Mouse (Mus musculus): ENCODE results near the gene Slc6a2. TPM values are rescaled to one million over a fixed set of nuclear protein-coding genes. Genes with fewer than 3 reads are reported as not detected.

Gene Slc6a2
- polyA plus RNA-seq, 1 experiment from 2014 or later = 0.16 TPM

- 25% methylated on average over 12 of the region's 12 CpGs for WGBS
- ATAC-seq (ENCODE audit: insufficient read depth) (peak; percentile 87), DNase-seq (peak; percentile 80)
- TF ChIP-seq CTCF (IDR thresholded peaks at IDR 0.05; ENCODE audit: low read depth) = no peak
- no peak overlapping the region for H3K9ac ChIP-seq
- no peak overlapping the region for H3K4me2 ChIP-seq
- no peaks in the 10 kb centered on the region for H3K4me1 ChIP-seq (ENCODE audit: insufficient read depth)
- H3K36me3 ChIP-seq (ENCODE audit: insufficient read depth) = no peaks in the 10 kb centered on the region
- no peaks in the 10 kb centered on the region for H3K9me3 ChIP-seq (ENCODE audit: low read depth, low read length)
- H3K4me3 ChIP-seq (ENCODE audit: low read depth, low read length) = no peak overlapping the region
- no peaks in the 10 kb centered on the region for H3K27me3 ChIP-seq (ENCODE audit: insufficient read depth, low read length)
- no peak overlapping the region for H3K27ac ChIP-seq (ENCODE audit: low read depth)
Measured at GRCm38 (mm10) chr8:92950639-92951371, 9.1 kb upstream of the Slc6a2 start.

- no peak for ATAC-seq (ENCODE audit: insufficient read depth)
- TF ChIP-seq CTCF (IDR thresholded peaks at IDR 0.05; ENCODE audit: low read depth) = no peak
- H3K4me1 ChIP-seq (ENCODE audit: insufficient read depth) = no peaks in the 10 kb centered on the region
- peak; percentile 70 for DNase-seq
- H3K4me2 ChIP-seq = no peak overlapping the region
- peaks cover 4% of the 10 kb centered on the region; the same call in 1 of the 2 replicates for H3K27me3 ChIP-seq (ENCODE audit: insufficient read depth, low read length)
- no peaks in the 10 kb centered on the region for H3K36me3 ChIP-seq (ENCODE audit: insufficient read depth)
- H3K9ac ChIP-seq = no peak overlapping the region
- H3K4me3 ChIP-seq (ENCODE audit: low read depth, low read length) = no peak overlapping the region
- H3K9me3 ChIP-seq (ENCODE audit: low read depth, low read length) = no peaks in the 10 kb centered on the region
- H3K27ac ChIP-seq (ENCODE audit: low read depth) = no peak overlapping the region
- WGBS = 55% methylated on average over 5 of the region's 5 CpGs
Measured at GRCm38 (mm10) chr8:92954044-92954443, 5.8 kb upstream of the Slc6a2 start.

GRCm38 (mm10) chr8:92960451-92960911 lies 602 bp downstream of the Slc6a2 start:
- Histone ChIP-seq H3K27ac (ENCODE audit: low read depth) (no peak overlapping the region), H3K27me3 (ENCODE audit: insufficient read depth, low read length) (peaks cover 52% of the 10 kb centered on the region), H3K36me3 (ENCODE audit: insufficient read depth) (no peaks in the 10 kb centered on the region), H3K4me1 (ENCODE audit: insufficient read depth) (no peaks in the 10 kb centered on the region), H3K9ac (no peak overlapping the region), H3K4me2 (peak overlapping the region; percentile 78), H3K9me3 (ENCODE audit: low read depth, low read length) (no peaks in the 10 kb centered on the region), H3K4me3 (ENCODE audit: low read depth, low read length) (peak overlapping the region; percentile 43)
- under 1% methylated on average over 42 of the region's 42 CpGs for WGBS
- TF ChIP-seq CTCF (IDR thresholded peaks at IDR 0.05; ENCODE audit: low read depth) = no peak
- peak; percentile 38 for DNase-seq
- peak; percentile 69 for ATAC-seq (ENCODE audit: insufficient read depth)

- Histone ChIP-seq H3K36me3 (ENCODE audit: insufficient read depth) (no peaks in the 10 kb centered on the region), H3K9ac (no peak overlapping the region), H3K9me3 (ENCODE audit: low read depth, low read length) (no peaks in the 10 kb centered on the region), H3K4me2 (peak overlapping the region; percentile 78), H3K27me3 (ENCODE audit: insufficient read depth, low read length) (peaks cover 52% of the 10 kb centered on the region), H3K4me3 (ENCODE audit: low read depth, low read length) (peak overlapping the region; percentile 43), H3K4me1 (ENCODE audit: insufficient read depth) (no peaks in the 10 kb centered on the region), H3K27ac (ENCODE audit: low read depth) (no peak overlapping the region)
- WGBS = 2% methylated on average over 25 of the region's 25 CpGs
- ATAC-seq (ENCODE audit: insufficient read depth) (0 out of 2 replicates have a peak, but pooled peaks have one; percentile 29), DNase-seq (peak; percentile 20)
- no peak for TF ChIP-seq CTCF (IDR thresholded peaks at IDR 0.05; ENCODE audit: low read depth)
Measured at GRCm38 (mm10) chr8:92961088-92961487, 1.2 kb downstream of the Slc6a2 start.

- no peak overlapping the region for H3K9ac ChIP-seq
- no peaks in the 10 kb centered on the region for H3K36me3 ChIP-seq (ENCODE audit: insufficient read depth)
- ATAC-seq (ENCODE audit: insufficient read depth) (no peak), DNase-seq (no peak)
- no peaks in the 10 kb centered on the region for H3K9me3 ChIP-seq (ENCODE audit: low read depth, low read length)
- no peak for TF ChIP-seq CTCF (IDR thresholded peaks at IDR 0.05; ENCODE audit: low read depth)
- no peak overlapping the region for H3K4me2 ChIP-seq
- no peaks in the 10 kb centered on the region for H3K4me1 ChIP-seq (ENCODE audit: insufficient read depth)
- peaks cover 44% of the 10 kb centered on the region for H3K27me3 ChIP-seq (ENCODE audit: insufficient read depth, low read length)
- H3K27ac ChIP-seq (ENCODE audit: low read depth) = no peak overlapping the region
- WGBS = 34% methylated on average over 2 of the region's 2 CpGs
- no peak overlapping the region for H3K4me3 ChIP-seq (ENCODE audit: low read depth, low read length)
Measured at GRCm38 (mm10) chr8:92964556-92964955, 4.7 kb downstream of the Slc6a2 start.

- 24% methylated on average over 5 of the region's 5 CpGs for WGBS
- H3K4me2 ChIP-seq = no peak overlapping the region
- H3K4me1 ChIP-seq (ENCODE audit: insufficient read depth) = peaks cover 3% of the 10 kb centered on the region; the same call in 1 of the 2 replicates
- H3K4me3 ChIP-seq (ENCODE audit: low read depth, low read length) = no peak overlapping the region
- no peaks in the 10 kb centered on the region for H3K36me3 ChIP-seq (ENCODE audit: insufficient read depth)
- TF ChIP-seq CTCF (IDR thresholded peaks at IDR 0.05; ENCODE audit: low read depth) = peak; percentile 64
- H3K9ac ChIP-seq = no peak overlapping the region
- H3K9me3 ChIP-seq (ENCODE audit: low read depth, low read length) = no peaks in the 10 kb centered on the region
- ATAC-seq (ENCODE audit: insufficient read depth) (peak; percentile 99), DNase-seq (peak; percentile 90)
- H3K27ac ChIP-seq (ENCODE audit: low read depth) = no peak overlapping the region
- no peaks in the 10 kb centered on the region for H3K27me3 ChIP-seq (ENCODE audit: insufficient read depth, low read length)
Measured at GRCm38 (mm10) chr8:92972949-92973348, 13.1 kb downstream of the Slc6a2 start.

- H3K4me3 ChIP-seq (ENCODE audit: low read depth, low read length) = no peak overlapping the region
- no peak for DNase-seq
- no peaks in the 10 kb centered on the region for H3K27me3 ChIP-seq (ENCODE audit: insufficient read depth, low read length)
- 85% methylated on average over 5 of the region's 5 CpGs for WGBS
- no peak overlapping the region for H3K4me2 ChIP-seq
- peaks cover 3% of the 10 kb centered on the region; the same call in 1 of the 2 replicates for H3K4me1 ChIP-seq (ENCODE audit: insufficient read depth)
- H3K9ac ChIP-seq = no peak overlapping the region
- H3K9me3 ChIP-seq (ENCODE audit: low read depth, low read length) = no peaks in the 10 kb centered on the region
- no peaks in the 10 kb centered on the region for H3K36me3 ChIP-seq (ENCODE audit: insufficient read depth)
- no peak for TF ChIP-seq CTCF (IDR thresholded peaks at IDR 0.05; ENCODE audit: low read depth)
- no peak for ATAC-seq (ENCODE audit: insufficient read depth)
- no peak overlapping the region for H3K27ac ChIP-seq (ENCODE audit: low read depth)
Measured at GRCm38 (mm10) chr8:92976656-92977055, 16.8 kb downstream of the Slc6a2 start.

Data from lung, embryonic 14.5 days (tissue).